Mouse (Mus musculus): Measurements from ENCODE around the gene Snai1. TPM values are rescaled to one million over a fixed set of nuclear protein-coding genes. Genes with fewer than 3 reads are reported as not detected.

Gene Snai1
- total RNA-seq (2021): 1 to 10 TPM; 4.3 to 5.0 TPM

- DNase-seq: peak; percentile 95
Measured at GRCm38 (mm10) chr2:167537476-167538297, at the start of gene Snai1. Gene Snai1, plus strand, starts transcription at chr2:167538195.

GRCm38 (mm10) chr2:167490813-167491525, 47.0 kb upstream of the Snai1 start:
- no peak for DNase-seq

- DNase-seq: peak; percentile 49
Measured at GRCm38 (mm10) chr2:167491757-167492708, 46.0 kb upstream of the Snai1 start, which contains the start of gene Rnf114. Gene Rnf114, plus strand, starts transcription at chr2:167492645.

GRCm38 (mm10) chr2:167492713-167493636, 45.0 kb upstream of the Snai1 start, which contains the start of gene Spata2:
Gene Spata2, minus strand, starts transcription at chr2:167492887.
- DNase-seq: peak; percentile 93

- no peak for DNase-seq
Measured at GRCm38 (mm10) chr2:167496437-167496836, 41.6 kb upstream of the Snai1 start.

GRCm38 (mm10) chr2:167497272-167497671, 40.7 kb upstream of the Snai1 start:
- peak; percentile 71 for DNase-seq

GRCm38 (mm10) chr2:167502554-167503252, 35.3 kb upstream of the Snai1 start:
- DNase-seq: no peak

- DNase-seq: peak; percentile 94
Measured at GRCm38 (mm10) chr2:167503253-167503895, 34.6 kb upstream of the Snai1 start.

- peak; percentile 65 for DNase-seq
Measured at GRCm38 (mm10) chr2:167503896-167504349, 34.1 kb upstream of the Snai1 start.

GRCm38 (mm10) chr2:167505127-167505526, 32.9 kb upstream of the Snai1 start:
- DNase-seq: no peak

GRCm38 (mm10) chr2:167506546-167507260, 31.3 kb upstream of the Snai1 start:
- no peak for DNase-seq

GRCm38 (mm10) chr2:167507719-167508385, 30.1 kb upstream of the Snai1 start:
- no peak for DNase-seq

- no peak for DNase-seq
Measured at GRCm38 (mm10) chr2:167508569-167508968, 29.4 kb upstream of the Snai1 start.

GRCm38 (mm10) chr2:167510485-167510884, 27.5 kb upstream of the Snai1 start:
- DNase-seq: no peak

GRCm38 (mm10) chr2:167512365-167512764, 25.6 kb upstream of the Snai1 start:
- DNase-seq: no peak

GRCm38 (mm10) chr2:167512970-167513369, 25.0 kb upstream of the Snai1 start:
- DNase-seq: no peak

GRCm38 (mm10) chr2:167514641-167515040, 23.4 kb upstream of the Snai1 start:
- DNase-seq: no peak

- DNase-seq: no peak
Measured at GRCm38 (mm10) chr2:167515688-167516087, 22.3 kb upstream of the Snai1 start.

Measured in heart, postnatal 4 days (tissue).